Mouse (Mus musculus): ENCODE data around the gene Xpa.
"Not testable (repeated sequence)": the region's sequence is repeated elsewhere in the genome, so short reads cannot be mapped to it uniquely, and the experiment has no call there.

The Xpa gene

GRCm38 (mm10) chr4:46195781-46196487 lies at the start of gene Xpa:
Gene Xpa (minus strand): TSS chr4:46196311.
- DNase-seq, result peak; percentile 98

- no peak for DNase-seq
These were observed 39.8 kb upstream of the Xpa start for GRCm38 (mm10) chr4:46235871-46236270.

GRCm38 (mm10) chr4:46234739-46235138 lies 38.6 kb upstream of the Xpa start:
- no peak for DNase-seq

DNA sequence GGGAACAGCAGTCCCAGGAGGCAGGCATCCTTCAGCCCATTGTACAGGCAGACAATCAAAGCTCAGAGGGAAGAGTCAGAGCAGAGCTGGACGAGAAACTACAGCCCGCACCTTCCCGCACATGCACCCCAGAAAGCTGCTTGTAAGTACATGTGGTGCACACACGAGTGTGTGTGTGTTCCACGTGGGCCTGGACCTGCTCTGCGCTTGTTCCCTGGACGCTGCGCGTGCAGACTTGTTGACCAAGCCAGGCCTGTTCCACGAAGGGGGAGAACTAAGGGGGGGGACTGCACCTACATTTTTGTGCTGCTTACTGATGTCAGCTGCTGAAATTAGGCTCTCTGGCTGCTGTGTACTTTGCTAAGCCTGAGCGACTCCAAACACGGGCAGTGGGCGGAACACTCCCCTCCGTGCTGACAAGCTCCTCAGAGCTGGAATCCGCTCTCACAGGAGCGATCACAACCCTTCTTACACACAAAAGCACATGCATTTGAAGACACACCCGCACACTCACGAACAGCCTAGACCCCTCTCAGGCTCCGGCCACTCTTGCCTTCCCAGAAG lies 30.9 kb upstream of the Xpa start:
- no peak for DNase-seq

- DNase-seq, result no peak
These were observed 25.0 kb upstream of the Xpa start for GRCm38 (mm10) chr4:46221090-46221489.

GRCm38 (mm10) chr4:46202562-46203126 lies 6.5 kb upstream of the Xpa start:
- DNase-seq, result no peak

GRCm38 (mm10) chr4:46201834-46202561 lies 5.9 kb upstream of the Xpa start:
- DNase-seq, result peak; percentile 65

- DNase-seq, result no peak
These were observed 2.0 kb upstream of the Xpa start for GRCm38 (mm10) chr4:46198064-46198463.

DNA sequence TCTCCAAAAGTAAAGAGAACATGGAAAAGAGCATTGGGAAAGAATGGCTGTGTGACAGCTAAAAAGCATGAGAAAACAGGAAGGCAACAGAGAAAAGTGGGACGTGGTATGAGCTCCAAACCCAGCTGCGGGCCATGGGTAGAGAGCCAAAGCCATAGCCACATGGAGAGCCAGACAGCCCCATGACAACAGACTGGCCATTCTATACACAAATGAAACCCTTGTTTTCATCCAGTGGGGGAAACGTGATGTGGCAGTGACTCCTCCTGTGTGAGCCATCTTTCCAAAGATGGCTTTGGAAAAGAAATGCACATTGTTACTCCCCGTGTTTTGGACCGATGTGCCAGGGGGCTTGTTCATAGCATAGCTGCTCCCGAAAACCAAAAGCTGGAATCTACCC lies 402 bp upstream of the Xpa start:
- DNase-seq, result no peak

DNA sequence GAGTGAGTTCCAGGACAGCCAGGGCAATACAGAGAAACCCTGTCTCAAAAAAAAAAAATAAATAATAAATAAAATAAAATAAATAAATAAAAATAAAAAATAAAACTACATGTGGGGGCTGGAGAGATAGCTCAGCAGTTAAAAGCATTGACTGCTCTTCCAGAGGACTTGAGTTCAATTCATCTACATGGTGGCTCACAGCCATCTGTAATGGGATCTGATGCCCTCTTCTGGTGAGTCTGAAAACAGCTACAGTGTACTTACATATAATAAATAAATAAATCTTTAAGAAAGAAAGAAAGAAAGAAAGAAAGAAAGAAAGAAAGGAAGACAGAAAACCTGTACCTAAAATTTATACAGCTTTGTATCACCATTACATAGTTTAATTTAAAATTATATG lies 4.1 kb downstream of the Xpa start:
- not testable (repeated sequence) for DNase-seq

DNA sequence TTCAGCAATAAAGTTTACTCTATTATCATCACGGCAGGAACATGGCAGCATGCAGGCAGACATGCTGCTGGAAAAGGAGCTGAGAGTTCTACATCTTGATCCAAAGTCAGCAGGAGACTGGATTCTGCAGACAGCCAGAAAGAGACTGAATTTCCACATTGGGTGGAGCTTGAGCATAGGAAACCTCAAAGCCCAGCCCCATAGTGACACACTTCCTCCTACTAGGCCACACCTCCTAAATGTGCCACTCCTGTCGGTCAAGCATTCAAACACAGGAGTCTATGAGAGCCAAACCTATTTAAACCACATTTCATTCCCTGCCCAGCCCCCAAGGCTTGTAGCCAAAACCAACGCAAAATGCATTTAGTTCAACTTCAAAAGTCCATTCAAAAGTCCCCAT lies 9.6 kb downstream of the Xpa start:
- DNase-seq, result no peak

- DNase-seq, result no peak
These were observed 10.2 kb downstream of the Xpa start for GRCm38 (mm10) chr4:46185890-46186289.

- no peak for DNase-seq
These were observed 10.7 kb downstream of the Xpa start for GRCm38 (mm10) chr4:46185423-46185822.

GRCm38 (mm10) chr4:46182181-46182580 lies 13.9 kb downstream of the Xpa start:
- DNase-seq, result no peak

DNA sequence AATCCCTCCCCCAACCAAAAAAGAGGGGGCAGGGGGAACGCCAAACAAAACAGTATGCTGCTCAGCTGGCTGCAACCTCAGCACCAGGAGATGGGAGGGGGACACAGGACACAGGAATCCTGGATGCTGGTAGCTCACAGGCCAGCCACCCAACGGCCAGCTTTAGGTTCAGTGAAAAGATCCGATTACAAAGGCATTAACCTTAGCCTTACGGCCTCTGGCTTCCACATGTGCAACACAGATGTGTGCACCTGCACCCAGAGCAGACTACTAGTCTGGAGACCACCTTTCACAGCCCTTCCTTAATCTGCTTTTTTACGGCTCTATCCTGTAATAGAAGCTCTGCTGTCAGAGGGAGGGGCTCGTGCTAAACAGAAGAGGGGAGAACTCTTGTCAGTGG lies 14.9 kb downstream of the Xpa start:
- no peak for DNase-seq

DNA sequence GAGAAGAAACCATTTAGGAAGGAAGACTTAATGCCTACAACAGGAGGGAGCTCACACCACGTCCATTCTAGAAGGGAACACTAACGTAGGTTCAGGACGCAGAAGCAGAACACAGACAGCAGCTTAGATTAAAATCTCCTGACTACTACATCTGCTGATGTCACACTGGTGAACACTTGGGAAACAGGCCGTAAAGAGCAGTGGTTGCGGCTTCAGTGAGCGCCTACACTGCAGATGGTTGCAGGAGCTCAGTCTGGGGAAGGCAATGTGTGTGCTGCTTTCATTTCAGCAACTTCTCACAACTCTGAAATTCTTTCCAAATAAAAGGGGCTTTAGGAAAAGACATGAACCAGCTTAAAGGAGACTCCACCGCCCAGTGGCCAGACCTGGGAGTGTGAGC lies 18.6 kb downstream of the Xpa start:
- DNase-seq, result no peak

DNA sequence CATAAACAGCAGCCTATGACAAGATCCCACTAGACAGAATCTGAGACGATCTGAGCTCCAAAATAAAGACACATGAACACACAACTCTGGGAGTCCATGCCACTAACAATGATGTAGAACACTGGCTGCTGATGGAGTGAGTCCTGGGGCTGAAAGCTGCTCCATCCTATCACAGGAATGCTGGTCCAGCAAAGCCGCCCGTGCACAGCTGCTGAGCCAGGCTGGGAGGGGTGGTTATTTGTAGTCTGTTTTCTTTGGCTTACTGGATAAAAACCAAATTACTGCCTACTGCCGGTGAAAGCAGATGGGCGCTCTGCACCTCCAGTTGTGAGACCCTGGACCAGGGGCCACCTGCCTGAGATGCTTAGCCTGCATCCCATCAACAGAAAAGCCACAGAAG lies 19.1 kb downstream of the Xpa start:
- no peak for DNase-seq

GRCm38 (mm10) chr4:46176313-46176712 lies 19.8 kb downstream of the Xpa start:
- DNase-seq, result no peak

- DNase-seq, result no peak
These were observed 24.4 kb downstream of the Xpa start for GRCm38 (mm10) chr4:46171761-46172160.

DNA sequence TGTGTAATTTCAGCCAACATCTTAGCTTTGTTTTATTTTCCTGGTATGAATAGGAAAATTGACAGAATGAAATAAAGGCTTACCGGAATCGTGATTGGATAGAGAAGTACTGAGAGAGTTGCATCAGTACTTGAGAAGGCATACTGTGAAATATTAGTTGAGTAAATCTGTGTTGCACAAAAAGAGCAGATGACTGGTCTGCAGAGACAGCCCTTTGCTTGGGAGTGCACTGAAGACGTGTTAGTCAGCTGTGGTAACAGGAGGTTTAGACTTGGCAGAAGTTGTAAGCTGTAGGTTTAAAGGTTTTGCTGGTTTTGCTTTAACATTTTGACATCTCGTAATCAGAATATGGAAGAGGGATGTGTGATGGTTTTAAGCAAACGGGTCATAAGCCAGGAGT lies 30.3 kb downstream of the Xpa start:
- DNase-seq, result no peak

GRCm38 (mm10) chr4:46164027-46164426 lies 32.1 kb downstream of the Xpa start:
- no peak for DNase-seq

- no peak for DNase-seq
These were observed 44.1 kb downstream of the Xpa start for GRCm38 (mm10) chr4:46151903-46152544.

DNA sequence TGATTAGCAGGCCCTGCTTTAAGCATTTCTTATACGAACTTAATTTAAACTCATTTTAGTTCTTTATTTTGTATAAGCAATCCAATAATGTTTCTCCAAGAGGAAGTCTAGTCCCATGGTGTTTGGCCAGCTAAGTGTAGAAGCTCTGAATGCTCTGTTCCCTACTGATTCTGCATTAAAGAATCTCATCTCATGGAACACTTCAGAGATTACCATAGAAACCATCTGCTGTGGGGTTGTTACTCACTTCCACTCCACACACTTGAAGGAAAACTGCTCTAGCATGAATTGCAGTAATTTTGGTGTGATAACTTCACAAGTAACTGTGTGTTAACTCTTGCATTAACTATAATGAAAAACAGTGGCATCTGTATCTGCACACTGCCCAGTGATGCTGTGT lies 49.2 kb downstream of the Xpa start:
- no peak for DNase-seq

All from liver (tissue).